Mouse (Mus musculus): ENCODE results near the gene Cachd1.

The Cachd1 gene

DNA sequence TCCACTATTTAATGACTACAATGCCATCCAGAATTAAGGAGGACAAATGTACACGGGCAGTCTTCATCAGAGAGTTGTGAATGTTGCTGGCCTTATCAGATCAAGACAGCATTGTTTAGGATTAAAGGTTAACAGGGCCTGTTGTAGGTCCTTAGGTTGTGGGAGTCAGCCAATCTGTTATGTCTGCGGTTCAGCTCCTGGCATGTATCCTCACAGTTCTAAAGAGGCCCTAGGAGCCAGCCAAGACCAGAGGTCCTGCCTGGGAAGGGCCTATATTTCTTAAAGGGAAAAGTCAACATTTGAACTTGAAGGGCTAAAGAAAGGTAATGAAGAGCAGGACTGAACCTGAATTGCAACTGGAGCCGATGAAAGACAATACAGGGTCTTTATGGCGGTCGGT, 13.7 kb downstream of the Cachd1 start:
- no peak for DNase-seq (ENCODE audit: low read depth)

DNA sequence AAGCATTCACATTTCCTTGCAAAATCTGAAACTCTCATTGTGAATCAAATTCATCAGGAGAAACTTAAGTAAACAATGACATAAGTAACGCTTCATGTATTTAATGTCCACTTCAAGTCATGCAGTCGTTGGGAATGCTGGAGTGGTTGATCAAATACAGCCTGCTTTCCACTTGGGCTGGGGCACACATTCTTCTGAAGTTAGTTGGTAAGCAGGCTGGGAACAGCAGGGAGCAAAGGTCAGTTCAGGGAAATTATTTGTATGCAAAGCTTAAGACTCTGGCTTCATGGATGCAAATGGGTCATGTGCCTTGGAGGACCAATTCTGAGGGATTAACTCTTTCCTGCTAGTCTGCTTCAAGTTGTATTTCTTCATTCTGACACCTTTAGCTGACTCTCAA, 16.7 kb downstream of the Cachd1 start:
- no peak for DNase-seq (ENCODE audit: low read depth)

DNA sequence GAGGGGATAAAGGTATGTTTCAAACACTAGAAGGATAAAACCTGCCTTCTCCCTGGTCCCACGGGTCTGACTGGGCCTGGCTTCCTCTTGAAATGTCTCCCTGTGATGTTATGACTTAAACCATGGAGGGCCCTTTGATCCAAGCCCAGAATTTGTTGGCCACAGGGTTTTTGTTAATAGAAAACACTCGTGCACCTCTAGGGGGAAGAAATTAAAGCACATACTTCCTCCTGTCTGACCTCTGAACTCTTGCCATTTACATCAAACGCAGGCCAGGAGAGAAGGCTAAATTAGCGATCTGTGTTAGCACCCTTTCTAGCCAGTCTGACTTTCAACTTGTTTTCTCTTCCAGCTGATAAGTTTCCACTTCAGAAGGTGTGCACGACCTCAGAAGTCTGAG, 19.0 kb downstream of the Cachd1 start:
- DNase-seq (ENCODE audit: low read depth): no peak

DNA sequence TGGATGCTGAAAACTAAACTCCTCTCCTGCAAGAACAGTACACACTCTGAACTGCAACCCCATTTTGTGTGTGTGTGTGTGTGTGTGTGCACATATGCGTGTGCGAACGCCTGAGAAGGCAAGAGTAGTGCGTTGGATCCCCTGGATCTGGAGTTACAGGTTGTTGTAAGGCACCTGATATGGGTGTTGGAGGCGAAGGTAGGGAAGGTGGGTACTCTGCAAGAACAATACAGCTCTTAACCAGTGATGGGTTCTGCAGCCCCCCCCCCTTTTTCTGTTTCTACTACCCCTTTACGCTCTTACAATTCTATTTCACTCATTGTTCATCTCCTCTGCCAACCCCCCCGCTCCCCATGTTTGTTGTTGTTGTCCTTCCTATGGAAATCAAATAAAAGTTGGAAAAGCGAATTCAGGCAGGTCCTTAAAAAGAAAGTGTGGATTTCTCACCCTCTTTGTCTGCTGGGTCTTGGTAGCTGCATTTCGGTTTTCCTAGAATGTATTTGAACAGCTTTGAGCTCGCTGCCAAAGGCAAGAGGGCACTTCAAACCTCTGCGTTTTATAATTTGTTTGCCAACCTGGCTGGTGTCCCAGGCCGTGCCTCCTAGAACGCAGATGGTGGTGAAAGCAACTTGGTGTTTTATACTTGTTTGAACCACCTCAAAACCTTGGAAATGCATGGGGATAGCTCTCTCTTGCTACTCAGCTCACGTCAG, 24.4 kb downstream of the Cachd1 start:
- no peak for DNase-seq (ENCODE audit: low read depth)

DNA sequence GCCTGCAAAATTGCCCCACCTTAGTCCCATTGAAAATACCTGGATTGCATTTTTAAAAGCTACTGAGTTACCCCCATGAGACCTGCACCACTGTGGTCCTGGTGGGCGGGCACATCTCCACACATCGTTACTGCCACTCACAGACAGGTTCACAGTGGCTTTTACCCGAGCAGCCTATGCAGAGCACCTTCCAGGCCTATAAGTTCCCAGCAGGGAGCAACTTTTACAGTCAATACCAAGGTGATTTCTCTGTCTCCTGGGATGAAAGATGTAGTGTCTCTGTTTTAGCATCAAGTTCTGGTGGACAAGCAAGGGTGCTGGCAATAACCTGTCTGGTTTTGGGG, 24.9 kb downstream of the Cachd1 start:
- no peak for DNase-seq (ENCODE audit: low read depth)

DNA sequence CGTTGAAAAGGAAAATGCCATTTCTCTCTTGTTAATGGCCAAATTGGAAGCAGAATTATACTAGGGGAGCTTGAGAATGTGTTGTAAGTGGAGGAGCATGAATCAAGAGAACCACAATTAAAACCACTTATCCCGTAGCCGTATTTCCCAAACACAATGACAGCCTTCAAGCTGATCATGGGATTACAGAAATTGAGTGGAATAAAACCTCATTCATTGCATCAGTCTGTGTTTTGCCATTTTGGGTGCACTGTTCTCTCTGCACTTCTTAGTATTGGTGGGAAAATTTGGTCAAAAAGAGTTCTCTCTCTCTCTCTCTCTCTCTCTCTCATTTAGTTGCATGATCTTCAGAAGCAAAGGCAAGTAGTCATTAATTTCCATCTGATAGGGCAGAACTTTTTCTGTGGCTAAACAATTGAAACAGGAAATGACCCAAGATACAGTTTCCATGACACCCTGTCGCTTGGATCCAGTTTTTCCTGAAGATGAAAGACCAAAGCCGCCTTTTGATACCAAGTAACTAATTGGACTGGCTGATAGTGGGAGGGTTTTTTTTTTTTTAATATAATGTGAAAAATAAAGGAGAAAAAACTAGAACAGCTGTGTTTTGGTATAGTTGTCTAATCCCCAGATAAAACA, 34.7 kb downstream of the Cachd1 start:
- no peak for DNase-seq (ENCODE audit: low read depth)

DNA sequence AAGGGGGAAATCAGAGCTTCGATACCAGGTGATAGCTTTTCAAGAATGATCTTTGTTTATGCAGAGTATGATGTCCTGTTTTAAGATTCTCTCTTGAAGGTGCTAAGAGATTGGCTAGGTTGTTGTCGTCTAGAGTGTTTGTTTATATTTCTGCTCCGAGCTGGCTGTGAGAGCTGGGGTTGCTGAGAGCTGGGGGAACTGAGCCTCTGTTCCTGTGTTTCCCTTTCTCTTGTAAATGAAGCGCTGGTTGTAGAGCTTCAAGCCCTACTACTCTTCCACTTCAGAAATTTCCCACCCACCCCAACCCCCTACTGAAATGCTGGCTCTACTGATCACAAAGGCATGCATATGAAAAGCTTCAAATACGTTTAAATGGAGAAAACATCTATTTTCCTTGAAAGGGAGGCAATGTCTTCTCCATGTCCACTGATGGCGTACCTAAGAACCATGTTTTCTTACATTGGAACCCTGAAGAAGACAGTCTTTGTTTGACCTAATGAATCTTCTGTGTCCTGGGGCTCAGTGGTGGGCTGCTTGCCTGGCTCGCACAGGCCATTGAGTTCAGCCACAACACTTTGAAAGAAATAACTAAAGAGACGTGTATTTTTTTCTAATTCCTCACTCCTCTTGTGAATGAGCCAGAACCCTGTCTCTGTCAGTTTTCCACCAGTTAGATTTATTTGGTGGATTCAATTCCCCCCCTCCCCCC, 35.5 kb downstream of the Cachd1 start:
- no peak for DNase-seq (ENCODE audit: low read depth)

DNA sequence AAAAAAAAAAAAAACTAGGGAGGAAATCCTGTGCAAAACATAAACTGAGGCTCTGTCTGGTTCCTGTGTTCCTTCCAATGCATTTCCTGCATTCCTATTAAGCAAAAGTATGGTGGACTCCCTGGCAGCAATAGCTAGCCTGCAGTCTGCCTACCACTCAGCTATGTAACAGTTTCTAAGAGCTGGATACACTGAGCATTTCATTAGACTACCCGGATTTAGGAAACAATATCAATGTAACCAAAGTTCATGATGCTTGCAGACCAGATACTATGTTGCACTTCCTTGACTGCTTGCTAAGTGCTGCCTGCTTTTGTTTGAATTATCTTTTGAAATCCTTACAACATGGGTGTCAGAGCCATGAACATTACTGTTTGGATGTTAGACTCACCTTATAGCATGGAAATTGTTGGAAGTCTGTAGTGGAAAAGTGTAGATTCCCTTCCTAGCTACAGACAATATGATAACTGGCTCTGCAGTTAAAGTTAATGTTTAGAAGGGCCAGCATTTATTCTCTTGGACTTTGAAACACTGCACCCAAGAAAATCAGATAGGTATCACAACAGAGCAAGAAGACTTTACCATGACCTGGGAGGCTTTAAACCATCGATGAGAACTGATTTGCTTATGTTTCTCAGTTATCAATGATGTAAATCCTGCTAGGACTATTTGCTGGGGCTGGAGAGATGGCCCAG, 37.4 kb downstream of the Cachd1 start:
- no peak for DNase-seq (ENCODE audit: low read depth)

DNA sequence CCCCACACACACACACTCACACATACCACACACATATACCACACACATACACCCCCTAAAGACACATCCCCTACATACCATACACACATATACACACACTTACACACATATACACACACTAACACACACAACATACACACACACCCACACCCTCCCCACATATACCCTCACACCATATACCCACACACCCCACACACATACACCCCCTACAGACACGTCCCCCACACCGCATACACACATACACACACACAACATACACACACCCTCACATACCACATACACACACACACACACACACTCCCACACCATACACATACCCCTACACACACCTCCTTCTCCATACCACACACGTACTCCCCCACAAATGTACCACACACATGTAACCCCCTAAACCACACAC, 42.8 kb downstream of the Cachd1 start:
- no peak for DNase-seq (ENCODE audit: low read depth)

DNA sequence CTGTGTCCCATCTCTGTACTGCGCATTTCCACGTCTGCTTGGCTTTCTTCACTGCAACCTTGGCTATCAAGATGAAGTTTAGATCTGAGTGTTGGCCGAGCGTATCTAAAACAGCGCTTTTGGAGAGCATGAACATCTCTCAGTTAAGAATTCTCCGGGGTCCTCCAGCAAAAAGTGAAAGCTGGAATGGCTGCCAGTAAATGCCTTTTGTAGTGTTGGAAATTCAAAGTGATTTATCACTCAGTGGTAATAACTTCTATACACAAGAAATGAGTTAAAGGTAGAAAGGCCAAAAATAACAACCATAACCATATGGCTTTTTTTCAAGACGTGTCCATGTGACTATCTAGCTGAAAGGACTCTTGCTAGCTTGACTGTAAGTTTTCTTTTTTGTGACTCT, 46.1 kb downstream of the Cachd1 start:
- no peak for DNase-seq (ENCODE audit: low read depth)

DNA sequence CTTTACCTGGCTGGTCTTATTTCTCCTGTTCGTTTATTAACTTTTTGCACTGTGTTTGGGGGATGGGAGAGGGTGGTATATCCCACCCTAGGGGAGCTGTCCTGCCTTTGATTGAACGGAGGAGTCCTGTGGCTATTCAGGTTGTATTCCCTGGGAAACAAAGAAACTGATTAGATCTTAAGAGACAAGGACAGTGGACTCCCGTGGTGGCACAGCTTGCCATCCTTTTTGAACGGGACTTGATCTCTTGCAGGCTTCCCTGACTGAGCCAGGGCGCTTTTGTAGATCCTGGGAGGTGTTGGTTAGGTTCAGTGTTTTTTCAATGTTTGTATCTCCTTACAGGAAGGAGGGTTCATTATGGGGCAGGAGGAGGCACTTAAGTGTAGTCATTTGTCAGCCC, 50.9 kb downstream of the Cachd1 start:
- no peak for DNase-seq (ENCODE audit: low read depth)

DNA sequence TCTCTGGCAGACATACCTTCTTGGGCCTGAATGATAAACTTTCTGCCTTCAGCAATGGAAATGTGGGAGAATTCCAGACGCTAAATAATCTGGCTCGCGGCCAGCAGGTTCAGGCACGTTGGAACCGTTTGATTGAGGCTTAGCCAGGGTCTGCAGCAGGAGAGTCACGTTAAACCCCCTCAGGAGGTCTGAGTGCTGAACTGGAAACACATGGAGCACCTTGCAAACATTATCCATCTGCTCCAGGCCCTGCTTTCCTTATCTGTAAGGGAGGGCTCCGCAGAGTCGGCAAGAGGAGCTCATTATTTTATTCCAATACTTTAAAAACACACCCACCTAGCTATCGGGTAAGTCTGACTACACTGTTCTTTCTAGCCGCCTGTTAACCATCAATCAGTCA, 52.3 kb downstream of the Cachd1 start:
- DNase-seq (ENCODE audit: low read depth): no peak

DNA sequence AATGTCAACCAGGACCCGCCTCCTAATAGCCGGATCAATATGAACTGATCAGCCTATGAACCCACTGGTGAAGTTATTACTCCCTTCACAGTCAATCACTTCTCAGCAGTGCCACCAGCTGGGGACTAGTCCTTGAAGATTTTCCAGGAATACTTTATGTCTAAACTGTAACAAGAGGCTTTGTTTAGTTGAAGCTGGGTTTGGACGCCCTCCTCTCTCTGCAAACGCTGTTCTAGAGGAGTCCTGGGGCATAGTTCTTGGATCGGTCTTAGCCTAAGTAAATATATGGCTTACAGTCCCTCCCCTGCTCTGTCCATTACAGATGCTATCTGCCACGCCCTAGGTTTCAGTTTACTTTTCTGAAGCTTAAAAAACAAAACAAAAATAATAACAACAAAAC, 60.7 kb downstream of the Cachd1 start:
- no peak for DNase-seq (ENCODE audit: low read depth)

DNA sequence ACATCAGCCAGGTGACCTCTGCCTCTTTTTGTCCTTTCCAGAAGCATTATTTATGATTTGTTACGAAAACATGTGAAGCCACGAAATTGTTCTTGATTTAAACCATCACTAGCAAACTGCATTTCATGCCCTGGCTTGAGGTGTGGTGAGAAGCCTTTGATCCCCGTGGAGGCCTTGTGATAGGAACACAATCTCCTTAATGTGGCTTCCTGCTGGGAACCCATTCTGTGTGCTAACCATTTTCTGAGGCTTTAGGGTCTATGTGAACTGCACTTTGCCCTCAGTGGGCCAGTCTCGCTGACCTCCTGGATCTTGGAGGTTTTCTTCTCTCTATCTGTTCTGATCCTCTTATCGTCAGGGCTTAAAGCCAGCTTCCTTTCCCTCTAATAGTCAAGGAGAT, 66.2 kb downstream of the Cachd1 start:
- no peak for DNase-seq (ENCODE audit: low read depth)

DNA sequence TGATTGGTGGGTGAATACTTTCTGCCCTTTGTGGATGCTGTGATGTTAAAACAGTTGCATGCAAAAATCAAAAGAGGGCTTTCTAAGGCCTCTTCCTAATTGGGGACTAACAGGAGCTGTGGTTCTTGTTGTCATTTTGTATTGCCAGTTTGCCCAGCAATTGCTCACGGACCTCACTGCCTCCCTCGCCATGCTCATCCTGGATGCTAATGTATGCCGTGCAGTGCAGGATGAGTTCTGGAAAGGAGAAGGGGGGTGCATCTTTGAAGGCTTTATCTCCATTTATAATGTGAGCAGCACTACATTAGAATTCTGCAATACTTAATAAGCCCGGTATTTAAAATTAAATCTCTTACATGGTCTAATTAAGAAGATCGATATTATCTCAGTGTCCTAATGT, 66.6 kb downstream of the Cachd1 start:
- DNase-seq (ENCODE audit: low read depth): no peak

DNA sequence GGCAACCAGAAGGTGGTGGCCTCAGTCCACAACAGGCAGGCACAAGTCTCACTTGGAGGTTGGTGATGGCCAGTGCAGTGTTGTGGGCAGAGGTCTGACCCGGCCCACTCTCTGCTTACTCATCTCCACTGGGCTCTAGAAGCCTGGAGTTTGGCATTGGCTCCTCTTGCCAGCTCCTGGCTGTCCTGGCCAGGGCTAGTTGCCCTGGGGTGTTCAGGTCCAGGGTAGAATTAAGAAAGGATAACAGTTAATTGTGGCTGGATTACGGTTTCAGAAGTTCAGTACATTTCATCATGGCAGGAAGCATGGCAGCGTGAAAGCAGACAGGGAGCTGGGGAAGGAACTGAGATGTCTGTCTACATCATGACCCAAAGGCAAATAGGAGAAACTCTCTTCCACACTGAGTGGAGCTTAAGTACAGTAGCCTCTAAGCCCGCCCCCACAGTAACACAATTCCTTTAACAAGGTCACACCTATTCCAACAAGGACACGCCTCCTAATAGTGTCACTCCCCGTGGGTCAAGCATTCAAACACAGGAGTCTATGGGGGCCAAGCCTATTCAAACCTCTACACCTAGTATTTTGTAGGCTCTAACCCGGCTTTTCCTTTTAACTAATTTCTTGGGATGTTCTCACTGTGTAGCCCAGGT, 74.5 kb downstream of the Cachd1 start:
- DNase-seq (ENCODE audit: low read depth): no peak

DNA sequence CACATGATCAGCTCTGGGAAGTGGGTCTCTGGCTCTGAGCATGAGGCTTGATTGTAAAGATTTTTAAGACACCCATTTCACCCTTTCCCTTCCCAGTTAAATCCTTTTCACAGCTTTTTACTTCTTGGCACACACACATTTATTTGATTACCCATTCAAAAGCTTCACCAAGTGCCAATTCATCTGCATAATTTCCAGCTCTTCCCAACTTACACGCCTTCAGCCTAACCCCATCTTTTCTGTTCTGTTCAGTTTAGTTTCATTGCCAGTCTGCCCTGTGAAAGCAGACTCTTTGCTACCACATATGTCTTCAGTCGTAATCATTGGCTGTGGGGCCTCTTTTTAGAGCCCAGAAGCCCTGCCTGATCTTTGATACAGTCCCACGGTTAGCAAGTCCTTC, 76.0 kb downstream of the Cachd1 start:
- DNase-seq (ENCODE audit: low read depth): no peak

DNA sequence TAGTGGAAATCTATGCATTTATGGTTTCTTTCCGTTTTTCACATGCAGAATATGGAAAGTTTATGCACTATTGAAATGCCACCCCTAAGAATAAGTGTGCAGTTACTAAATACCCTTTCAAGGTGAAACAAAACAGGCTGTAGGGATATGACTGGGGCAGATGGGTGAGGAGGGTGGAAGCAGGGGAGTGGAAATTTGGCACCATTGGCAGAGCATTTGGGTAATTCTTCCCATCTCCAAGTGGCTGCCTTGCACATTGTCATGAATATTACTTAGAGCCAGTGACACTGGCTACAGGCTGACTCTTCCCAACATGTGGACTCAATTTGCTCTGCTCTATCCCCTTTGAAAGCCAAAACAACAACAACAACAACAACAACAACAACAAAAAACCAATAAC, 77.0 kb downstream of the Cachd1 start:
- DNase-seq (ENCODE audit: low read depth): no peak

DNA sequence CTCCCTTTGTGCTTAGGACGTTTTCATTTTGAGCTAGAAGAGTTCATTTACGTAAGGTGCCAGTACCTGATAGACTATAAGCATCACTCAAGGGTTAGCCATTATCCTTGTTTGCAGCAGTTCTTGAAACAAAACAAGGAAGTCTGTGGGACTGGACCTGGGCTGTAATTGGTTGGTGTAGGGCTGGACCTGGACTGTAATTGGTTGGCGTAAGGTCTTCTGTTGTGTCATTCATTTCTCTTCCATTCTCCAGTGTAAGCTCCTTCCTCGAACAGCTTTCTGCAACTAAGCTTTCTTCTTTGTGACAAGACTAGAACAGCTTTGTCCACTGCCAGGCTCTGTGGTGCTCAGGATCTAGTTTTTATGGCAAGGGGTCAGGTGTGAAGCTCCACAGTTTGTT, 78.9 kb downstream of the Cachd1 start:
- DNase-seq (ENCODE audit: low read depth): no peak

DNA sequence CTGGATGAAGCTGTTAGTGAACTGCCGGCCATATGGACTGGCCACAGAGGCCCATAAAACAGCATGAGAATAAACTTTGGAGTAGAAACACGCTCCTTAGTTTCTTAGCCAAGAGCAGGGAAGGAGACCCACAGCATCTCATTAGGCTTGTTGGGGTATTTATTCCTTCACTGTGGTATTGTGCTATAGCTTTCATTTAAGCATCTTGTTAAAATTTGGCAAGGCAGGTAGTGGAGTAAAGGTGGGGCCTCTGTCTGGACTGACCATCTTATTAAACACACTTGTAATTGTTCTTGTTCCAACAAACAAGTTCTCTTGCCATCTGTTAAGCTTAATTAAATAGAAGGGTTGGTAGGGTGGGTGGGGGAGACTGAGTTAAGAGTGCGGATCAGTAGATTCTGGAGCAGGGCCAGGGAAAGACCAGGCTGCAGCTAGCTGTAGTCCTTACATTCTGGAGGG, 81.0 kb downstream of the Cachd1 start:
- no peak for DNase-seq (ENCODE audit: low read depth)

DNA sequence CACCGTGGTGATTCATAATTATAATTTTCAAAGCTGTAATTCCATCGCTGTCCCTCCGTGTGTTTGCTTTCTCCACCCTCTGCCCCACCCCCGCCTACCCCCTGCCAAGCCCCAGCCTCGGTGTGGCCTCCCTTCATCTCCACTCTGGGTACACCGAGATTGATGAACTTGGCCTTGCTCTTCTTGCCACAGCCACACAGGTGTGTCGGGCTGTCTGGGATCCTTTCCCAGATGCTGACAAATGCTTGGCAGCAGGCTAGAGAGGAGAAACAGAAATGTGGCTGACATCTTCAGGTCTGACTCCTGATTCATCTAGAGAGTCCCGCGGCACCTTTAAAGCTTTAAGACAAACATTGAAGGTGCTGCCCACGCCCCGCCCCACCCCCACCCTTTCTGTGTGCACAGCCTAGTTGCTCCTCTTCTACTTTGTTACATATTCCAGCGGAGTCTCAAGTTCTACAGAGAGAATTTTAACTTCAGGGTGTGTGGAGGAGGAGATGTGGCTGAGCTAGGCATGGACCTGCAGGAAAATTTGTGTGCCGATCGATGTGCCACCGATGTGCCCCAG, 87.5 kb downstream of the Cachd1 start:
- no peak for DNase-seq (ENCODE audit: low read depth)

DNA sequence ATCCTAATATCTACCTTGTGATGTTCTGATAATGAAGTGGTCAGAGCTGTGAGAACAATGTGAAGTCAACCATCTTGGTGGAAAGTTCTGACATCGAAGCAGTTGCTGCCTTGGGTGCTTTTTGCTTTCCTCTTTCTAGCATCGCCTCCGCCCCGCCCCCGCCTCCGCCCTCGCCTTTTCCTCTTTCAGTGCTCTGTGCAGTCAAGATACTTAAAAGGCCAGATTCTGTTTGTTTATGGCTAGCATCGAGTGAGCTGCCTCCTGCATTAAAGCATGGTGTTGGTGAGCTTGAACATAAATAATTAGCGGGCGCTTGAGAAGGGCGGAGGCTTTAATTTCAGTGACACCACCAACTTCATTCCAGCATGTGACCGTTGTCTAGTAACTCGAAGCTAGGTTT, 88.9 kb downstream of the Cachd1 start:
- DNase-seq (ENCODE audit: low read depth): no peak

Data from c-Kit-positive CD71-negative TER-119-negative erythroid progenitor cells, embryonic 14.5 days (primary cell).